Mouse (Mus musculus) CH12.LX (cell line): ENCODE measurements around the gene Angel2. TPM values are rescaled to one million over a fixed set of nuclear protein-coding genes. Genes with fewer than 3 reads are reported as not detected.

ENCODE experiments used
- DNase-seq: peaks from one replicate; pipeline ENCODE4 v3.0.0-alpha.2; 2013; ENCODE audit errors: extremely low read depth
- H3K27ac ChIP-seq: 2 replicates; pipeline ENCODE4 v1.5.1; 2012; ENCODE audit warnings: low read depth, mild to moderate bottlenecking, control low read depth, moderate library complexity; ENCODE audit not compliant: insufficient read depth
- H3K27me3 ChIP-seq: replicated peaks from 2 replicates; pipeline ENCODE3; 2012; ENCODE audit warnings: inconsistent platforms
- H3K36me3 ChIP-seq, 2 experiments: replicated peaks in 1 of 2; 2 replicates each; pipeline versions ENCODE3 to v1.6.1; 2012; ENCODE audit warnings: inconsistent platforms in 1 of 2, low read length in 1 of 2, mild to moderate bottlenecking in 1 of 2, mixed read lengths in 1 of 2, moderate library complexity in 1 of 2; ENCODE audit not compliant: control insufficient read depth in 1 of 2, insufficient read depth in 1 of 2
- H3K4me1 ChIP-seq, 2 experiments: 2 replicates each; pipeline ENCODE4 v1.6.1; 2012; ENCODE audit warnings: inconsistent platforms in 1 of 2, moderate library complexity in 1 of 2; ENCODE audit not compliant: insufficient read depth in 2 of 2, control insufficient read depth in 1 of 2
- H3K4me2 ChIP-seq: 2 replicates; pipeline ENCODE4 v1.6.1; 2012; ENCODE audit warnings: low read depth, mild to moderate bottlenecking, control low read depth; ENCODE audit not compliant: poor library complexity, insufficient read depth, severe bottlenecking
- H3K4me3 ChIP-seq, 3 experiments: fragments of 150-350 bp in 1 of 3; sonication (generic) in 1 of 3; replicated peaks in 1 of 3; 2 replicates each; pipeline versions ENCODE3 to v1.5.1; 2011 to 2012; ENCODE audit warnings: low read depth in 2 of 3, low read length in 2 of 3, mild to moderate bottlenecking in 2 of 3, moderate library complexity in 2 of 3, control low read depth in 1 of 3, improper control_type of control experiment in 1 of 3, inconsistent platforms in 1 of 3, mixed read lengths in 1 of 3; ENCODE audit not compliant: poor library complexity in 1 of 3
- H3K79me2 ChIP-seq: replicated peaks from 2 replicates; pipeline ENCODE4 v1.6.1; 2012; ENCODE audit warnings: mild to moderate bottlenecking, moderate library complexity; ENCODE audit not compliant: control insufficient read depth, poor library complexity, insufficient read depth, severe bottlenecking; ENCODE audit errors: extremely low read depth
- H3K9ac ChIP-seq: 2 replicates; pipeline ENCODE4 v1.6.1; 2012; ENCODE audit warnings: low read depth, mild to moderate bottlenecking, control low read depth, moderate library complexity; ENCODE audit not compliant: insufficient read depth
- H3K9me3 ChIP-seq: replicated peaks from 2 replicates; pipeline ENCODE3; 2012; ENCODE audit warnings: low read length, inconsistent platforms, mixed read lengths
- CHD2 ChIP-seq: IDR thresholded peaks from 2 replicates; pipeline ENCODE4 v1.6.1; 2011; ENCODE audit warnings: low read length, improper control_type of control experiment
- EP300 ChIP-seq: IDR thresholded peaks from 2 replicates; pipeline ENCODE4 v1.6.1; 2011; ENCODE audit warnings: low read length, improper control_type of control experiment
- HCFC1 ChIP-seq: IDR thresholded peaks from 2 replicates; pipeline ENCODE4 v1.6.1; 2012; ENCODE audit warnings: low read depth, mild to moderate bottlenecking, inconsistent platforms, low read length, improper control_type of control experiment
- IRF4 ChIP-seq: IDR thresholded peaks from 2 replicates; pipeline ENCODE4 v1.6.1; 2014; ENCODE audit warnings: low read depth, mild to moderate bottlenecking, inconsistent platforms, low read length, improper control_type of control experiment
- JUND ChIP-seq: conservative IDR thresholded peaks from 2 replicates; pipeline ENCODE4 v1.6.1; 2011; ENCODE audit warnings: low read depth, low read length, improper control_type of control experiment
- MAFK ChIP-seq: IDR thresholded peaks from 2 replicates; pipeline ENCODE4 v1.6.1; 2011; ENCODE audit warnings: low read length, improper control_type of control experiment; ENCODE audit not compliant: insufficient replicate concordance
- MAZ ChIP-seq: IDR thresholded peaks from 2 replicates; pipeline ENCODE4 v1.6.1; 2012; ENCODE audit warnings: low read depth, mild to moderate bottlenecking, inconsistent platforms, low read length, improper control_type of control experiment, moderate library complexity
- NELFE ChIP-seq: IDR thresholded peaks from 2 replicates; pipeline ENCODE4 v1.6.1; 2011; ENCODE audit warnings: low read depth, low read length, improper control_type of control experiment
- NRF1 ChIP-seq: IDR thresholded peaks from 2 replicates; pipeline ENCODE4 v1.6.1; 2014; ENCODE audit warnings: low read depth, mild to moderate bottlenecking, inconsistent platforms, low read length, improper control_type of control experiment, moderate library complexity
- POLR2AphosphoS2 ChIP-seq: IDR thresholded peaks from 2 replicates; pipeline ENCODE4 v1.6.1; 2011; ENCODE audit warnings: low read depth, low read length, improper control_type of control experiment
- RCOR1 ChIP-seq: conservative IDR thresholded peaks from 2 replicates; pipeline ENCODE4 v1.6.1; 2012; ENCODE audit warnings: low read depth, mild to moderate bottlenecking, inconsistent platforms, low read length, improper control_type of control experiment
- SMC3 ChIP-seq: IDR thresholded peaks from 2 replicates; pipeline ENCODE4 v1.6.1; 2011; ENCODE audit warnings: low read depth, low read length, improper control_type of control experiment
- ZC3H11A ChIP-seq: IDR thresholded peaks from 2 replicates; pipeline ENCODE4 v1.6.1; 2012; ENCODE audit warnings: low read depth, mild to moderate bottlenecking, inconsistent platforms, low read length, improper control_type of control experiment
- ZMIZ1 ChIP-seq: IDR thresholded peaks from 2 replicates; pipeline ENCODE4 v1.6.1; 2012; ENCODE audit warnings: low read depth, mild to moderate bottlenecking, inconsistent platforms, low read length, improper control_type of control experiment
- ZNF384 ChIP-seq: IDR thresholded peaks from 2 replicates; pipeline ENCODE4 v1.6.1; 2012; ENCODE audit warnings: low read depth, low read length, improper control_type of control experiment, inconsistent platforms
- dilution Hi-C: fragments of 300-500 bp; cut with MboI; formaldehyde crosslinking; loops from 2 replicates; pipeline ENCODE4 v1.14.3; 2020; ENCODE audit warnings: low sequenced_read_pairs; ENCODE audit not compliant: extremely low pct_unique_long_range_greater_than_20kb, extremely low pct_ligation_motif_present
- in situ Hi-C: fragments of 300-500 bp; cut with MboI; formaldehyde crosslinking; loops from 3 replicates; pipeline ENCODE4 v1.14.3; 2019; ENCODE audit warnings: low sequenced_read_pairs, low pct_ligation_motif_present, low pct_unique_long_range_greater_than_20kb, mixed read lengths
- polyA plus RNA-seq: library from polyadenylated mRNA; unstranded; fragments of >175 nt; gene quantifications from 2 replicates; pipeline ENCODE4 v1.2.1, GENCODE M21; 2012; ENCODE audit warnings: low read depth; ENCODE audit not compliant: insufficient read length
- total RNA-seq, 2 experiments: library from RNA; depleted of rRNA; stranded (reverse); fragments of 300-350 nt in 1 of 2; fragments of >200 nt in 1 of 2; gene quantifications; 2 replicates each; pipeline ENCODE4 v1.2.3; 2012 to 2014

Angel2 gene
- total and polyA plus RNA-seq, 3 experiments = 24.4 to 49.9 (median 34.8) TPM

DNA sequence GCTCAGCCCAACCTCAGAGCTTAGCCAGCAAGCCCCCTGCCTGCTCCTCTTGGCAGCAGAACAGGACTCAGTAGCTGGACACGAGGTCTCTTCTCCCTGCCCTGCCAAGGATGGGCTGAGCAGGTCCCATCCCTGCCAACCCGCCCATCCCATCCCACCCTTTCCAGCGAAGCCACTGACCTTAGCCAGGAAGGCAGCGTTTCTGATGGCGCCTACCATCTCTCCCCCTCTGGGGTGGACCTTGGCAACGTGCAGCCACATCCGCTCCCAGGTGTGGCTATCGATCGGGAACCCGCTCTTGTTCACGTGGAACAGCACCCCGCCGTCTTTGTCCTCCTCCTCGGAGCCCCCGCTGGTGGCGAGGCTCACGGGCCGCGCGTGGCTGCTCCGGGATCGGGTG is 53.1 kb downstream of the Angel2 start:
- dilution Hi-C loops = no loop called here
- in situ Hi-C loops = no loop called here
- Histone ChIP-seq H3K9me3 (peaks cover 6% of the 10 kb centered on the region), H3K27me3 (peaks cover 7% of the 10 kb centered on the region), H3K79me2 (no peaks in the 10 kb centered on the region), H3K36me3 (no peaks in the 10 kb centered on the region), H3K4me3 (no peak overlapping the region), H3K4me1 (peaks cover 11 to 28% of the 10 kb centered on the region in 2 experiments), H3K9ac (no peak overlapping the region), H3K27ac (no peak overlapping the region), H3K4me2 (no peak overlapping the region)
- TF ChIP-seq NRF1 (no peak), JUND (no peak)
- no peak for DNase-seq

DNA sequence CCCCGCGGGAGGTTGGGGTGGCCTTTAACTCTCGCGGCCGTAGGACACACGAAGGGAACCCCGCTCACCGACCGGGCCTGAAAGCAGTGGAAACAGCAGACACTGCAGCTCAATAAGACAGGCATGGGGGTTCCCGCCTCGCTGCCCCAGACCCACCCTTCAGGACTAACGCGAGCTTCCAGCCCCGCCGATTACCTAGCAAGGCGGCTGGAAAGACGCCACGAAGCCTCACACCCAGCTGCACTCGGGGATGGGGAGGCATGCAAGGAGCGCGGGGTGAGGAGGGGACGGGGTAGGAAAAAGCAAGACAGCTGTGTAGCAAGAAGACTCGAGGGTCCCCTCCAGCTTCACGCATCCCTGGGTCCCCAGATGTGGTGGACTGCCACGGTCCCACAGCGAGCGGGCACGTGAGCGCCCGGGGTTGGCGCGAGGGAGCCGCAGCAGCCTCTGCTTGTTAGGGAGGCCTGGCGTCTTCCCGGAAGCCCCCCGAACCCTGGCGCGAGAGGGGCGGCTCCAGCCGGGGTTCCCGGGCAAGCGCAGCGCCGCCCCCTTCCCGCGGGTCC is 53.7 kb downstream of the Angel2 start:
- H3K9ac ChIP-seq = no peak overlapping the region
- in situ Hi-C loops = no loop called here
- H3K4me3 ChIP-seq = peak overlapping the region in 1 of 3 experiments; percentile 38
- dilution Hi-C loops = no loop called here
- H3K79me2 ChIP-seq = no peaks in the 10 kb centered on the region
- peaks cover 6% of the 10 kb centered on the region for H3K9me3 ChIP-seq
- DNase-seq = no peak
- peaks cover 7% of the 10 kb centered on the region for H3K27me3 ChIP-seq
- no peak overlapping the region for H3K27ac ChIP-seq
- TF ChIP-seq NELFE = no peak
- TF ChIP-seq POLR2AphosphoS2 = no peak
- TF ChIP-seq MAFK = no peak
- TF ChIP-seq EP300 = no peak
- TF ChIP-seq SMC3 = no peak
- TF ChIP-seq RCOR1 = no peak
- TF ChIP-seq HCFC1 = no peak
- no peak for TF ChIP-seq ZC3H11A
- no peak for TF ChIP-seq CHD2
- TF ChIP-seq ZNF384 = no peak
- TF ChIP-seq MAZ = no peak
- no peak for TF ChIP-seq IRF4
- no peak for TF ChIP-seq ZMIZ1
- no peaks in the 10 kb centered on the region for H3K36me3 ChIP-seq
- H3K4me1 ChIP-seq = peaks cover 11 to 27% of the 10 kb centered on the region in 2 experiments
- H3K4me2 ChIP-seq = peak overlapping the region; percentile 24; the same call in 1 of the 2 replicates
